Mouse (Mus musculus): ENCODE results near the gene Atxn7l3.

DNA sequence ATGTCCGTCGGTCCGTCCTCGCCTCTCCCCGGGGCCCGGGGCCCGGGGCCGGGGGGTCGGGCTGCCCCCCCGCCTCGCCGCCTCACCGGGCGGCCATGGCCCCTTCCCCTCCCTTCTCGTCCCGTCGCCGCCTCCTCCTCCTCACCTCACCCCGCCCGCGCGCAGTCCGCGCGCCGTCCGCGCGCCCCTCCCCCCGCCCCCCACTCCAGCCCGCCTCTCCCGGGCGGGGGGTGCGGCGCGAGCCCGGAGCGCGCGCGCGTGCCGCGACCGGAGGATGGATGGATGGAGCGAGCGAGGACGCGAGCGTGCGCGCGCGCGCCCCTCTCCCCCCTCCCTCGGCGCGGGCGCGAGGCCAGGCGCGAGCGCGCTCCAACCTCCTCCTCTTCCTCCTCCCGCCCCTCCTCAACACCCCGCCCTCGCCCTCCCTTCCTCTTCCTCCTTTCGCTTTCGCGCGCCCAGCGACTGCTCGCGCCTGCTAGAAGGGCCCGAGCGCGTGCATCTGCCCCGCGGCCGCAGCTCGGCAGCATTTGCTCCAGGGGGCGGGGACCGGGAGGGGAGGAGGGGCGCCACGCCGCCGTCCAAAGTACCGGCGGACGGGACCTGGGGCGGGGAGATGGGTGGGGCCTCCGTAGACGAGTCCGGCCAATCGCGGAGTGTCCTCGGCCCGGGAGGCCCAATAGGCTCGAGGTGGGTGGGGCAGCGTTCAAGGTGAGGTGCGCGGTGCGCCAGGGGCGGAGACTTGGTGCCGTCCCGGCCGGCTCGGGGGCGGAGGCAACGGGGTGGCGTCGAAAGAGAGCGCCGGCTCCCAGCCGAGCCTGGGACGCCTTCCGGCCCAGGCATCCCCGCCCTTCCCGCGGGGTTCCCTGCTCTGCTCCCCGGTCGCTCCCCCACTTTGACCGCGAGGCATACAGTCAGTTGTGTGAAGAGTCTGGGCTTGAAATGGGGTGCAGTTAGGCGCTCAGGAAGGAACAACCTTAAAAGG is at the start of gene Atxn7l3:
- TF ChIP-seq GATA1 (IDR thresholded peaks at IDR 0.05; ENCODE audit: borderline replicate concordance, low read length): no peak
- TF ChIP-seq CTCF (IDR thresholded peaks at IDR 0.05; ENCODE audit: low read depth, low read length): no peak
- TF ChIP-seq POLR2AphosphoS5 (IDR thresholded peaks at IDR 0.05; ENCODE audit: insufficient replicate concordance, low read depth, low read length): no peak
- no peak for TF ChIP-seq TAL1 (conservative IDR thresholded peaks at IDR 0.05; ENCODE audit: low read depth, low read length)
- TF ChIP-seq GATA2 (IDR thresholded peaks at IDR 0.05; ENCODE audit: borderline replicate concordance, low read depth, low read length): no peak
